Mouse (Mus musculus) hindbrain, postnatal 0 days (tissue): ENCODE data around the gene Ppp1r3d. TPM values are rescaled to one million over a fixed set of nuclear protein-coding genes. Genes with fewer than 3 reads are reported as not detected.

Experiments used
- ATAC-seq: fragments of 200-750 bp; cut with Nextera tagmentation; 2 replicates; pipeline ENCODE4 v1.8.0; 2017; ENCODE audit warnings: mild to moderate bottlenecking, moderate TSS enrichment, moderate library complexity
- DNase-seq: peaks from one replicate; pipeline ENCODE4 v3.0.0-alpha.2; 2015; ENCODE audit warnings: low spot score
- H3K27ac ChIP-seq: fragments of 300-500 bp; sonication (generic); 2 replicates; pipeline ENCODE4 v1.5.1; 2014; ENCODE audit warnings: mild to moderate bottlenecking
- H3K27me3 ChIP-seq: fragments of 300-500 bp; sonication (generic); 2 replicates; pipeline ENCODE4 v1.6.1; 2014; ENCODE audit warnings: low read length, mixed read lengths; ENCODE audit not compliant: insufficient read depth
- H3K36me3 ChIP-seq: fragments of 300-500 bp; sonication (generic); 2 replicates; pipeline ENCODE4 v1.6.1; 2014; ENCODE audit warnings: low read length, mixed read lengths; ENCODE audit not compliant: insufficient read depth
- H3K4me1 ChIP-seq: fragments of 300-500 bp; sonication (generic); 2 replicates; pipeline ENCODE4 v1.6.1; 2014; ENCODE audit warnings: antibody characterized with exemption, low read length, mixed read lengths; ENCODE audit not compliant: insufficient read depth
- H3K4me2 ChIP-seq: fragments of 300-500 bp; sonication (generic); 2 replicates; pipeline ENCODE4 v1.6.1; 2014; ENCODE audit warnings: low read depth, mild to moderate bottlenecking, low read length, moderate library complexity, mixed read lengths
- H3K4me3 ChIP-seq: fragments of 300-500 bp; sonication (generic); 2 replicates; pipeline ENCODE4 v1.5.1; 2014; ENCODE audit warnings: low read length
- H3K9ac ChIP-seq: fragments of 300-500 bp; sonication (generic); replicated peaks from 2 replicates; pipeline ENCODE4 v1.6.1; 2014; ENCODE audit warnings: mild to moderate bottlenecking, low read length, moderate library complexity, mixed read lengths
- H3K9me3 ChIP-seq: fragments of 300-500 bp; sonication (generic); 2 replicates; pipeline ENCODE4 v1.6.1; 2016; ENCODE audit warnings: low read length, mixed read lengths
- CTCF ChIP-seq: IDR thresholded peaks from 2 replicates; pipeline ENCODE4 v1.5.1; 2016; ENCODE audit warnings: antibody characterized with exemption, control low read depth, low read depth
- WGBS: fragments of 180-500 bp; shearing (Covaris S2); extraction: QIAGEN DNeasy Blood & Tissue Kit; methylation state at CpG from one replicate; pipeline ENCODE4 v1.1.7; 2014; 5-methylcytosine and 5-hydroxymethylcytosine counted together
- polyA plus RNA-seq: library from polyadenylated mRNA; unstranded; fragments of >200 nt; fragmentation: Nextera tagmentation; extraction: Ambion mirVana; gene quantifications from 2 replicates; pipeline ENCODE4 v1.2.1, GENCODE M21; 2015
- total RNA-seq: library from RNA; depleted of rRNA; stranded (reverse); fragments of >200 nt; gene quantifications from 2 replicates; pipeline ENCODE4 v1.2.3, GENCODE M21; 2014; rRNA removed

Ppp1r3d gene
- total and polyA plus RNA-seq, 2 experiments from 2014 or later: 6.6 to 17.0 TPM

DNA sequence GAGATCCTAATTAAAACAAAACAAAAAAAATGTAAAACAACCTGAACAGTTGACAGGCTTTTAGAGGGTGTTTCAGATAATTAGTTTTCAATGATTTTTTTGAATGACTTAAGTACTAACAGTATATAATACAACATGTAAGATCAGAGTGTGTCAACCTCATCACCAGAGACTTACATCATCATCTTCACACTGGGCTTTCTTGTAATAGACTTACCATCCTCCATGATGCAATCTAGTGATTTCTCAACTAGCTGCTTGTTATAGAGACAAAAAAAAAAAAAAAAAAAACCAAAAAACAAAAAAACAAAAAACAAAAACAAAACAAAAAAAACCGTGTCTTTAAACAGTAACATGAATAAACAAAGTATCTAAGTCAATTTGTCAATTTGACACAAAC lies 5.2 kb downstream of the Ppp1r3d start:
- Histone ChIP-seq H3K36me3 (no peaks in the 10 kb centered on the region), H3K9ac (no peak overlapping the region), H3K27ac (no peak overlapping the region), H3K9me3 (no peaks in the 10 kb centered on the region), H3K4me3 (no peak overlapping the region), H3K4me2 (no peak overlapping the region), H3K4me1 (peaks cover 12% of the 10 kb centered on the region; the same call in 1 of the 2 replicates), H3K27me3 (no peaks in the 10 kb centered on the region)
- no peak for TF ChIP-seq CTCF
- WGBS: 54% methylated on average over 1 of the region's 1 CpGs
- ATAC-seq: no peak
- no peak for DNase-seq

DNA sequence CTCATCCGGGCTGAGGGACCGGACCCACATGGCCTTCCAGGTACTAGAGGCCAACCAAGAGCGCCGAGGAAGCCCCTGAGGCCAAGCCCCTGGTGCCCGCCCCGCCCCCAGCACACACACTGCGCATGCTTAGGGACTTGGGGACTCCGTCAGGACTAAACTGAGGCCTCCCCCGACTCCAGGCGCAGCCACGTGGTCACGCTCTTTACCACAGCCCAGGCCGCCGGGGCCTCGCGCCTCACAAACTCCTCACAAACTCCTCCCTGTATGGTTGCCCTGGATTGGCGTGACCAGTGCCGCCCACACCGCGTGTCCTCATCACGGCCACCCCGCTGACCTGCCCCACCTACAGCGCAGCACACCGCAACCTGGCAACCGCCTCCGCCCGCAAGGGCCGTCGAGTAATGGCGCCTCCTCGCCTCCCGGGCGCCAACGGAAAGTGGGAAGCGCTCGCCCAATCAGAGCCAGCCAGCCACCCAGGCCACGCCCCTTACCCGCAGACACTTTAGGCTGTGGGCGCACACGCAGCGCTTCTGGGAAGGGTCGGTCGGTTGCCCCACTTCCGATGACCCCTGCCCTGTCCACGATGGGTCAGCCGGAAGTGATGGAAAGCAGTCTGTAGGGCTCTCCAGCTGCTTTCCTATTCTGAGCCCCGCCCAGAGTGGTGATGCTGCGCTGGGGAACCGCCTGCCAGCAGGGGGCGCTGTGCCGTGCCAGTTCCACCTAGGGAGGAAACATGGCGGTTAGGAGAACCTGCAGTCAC lies 7.0 kb downstream of the Ppp1r3d start, which contains the start of gene Sycp2:
Gene Sycp2, minus strand, starts transcription at position 633 of the 763 bp plus-strand sequence.
- TF ChIP-seq CTCF: peak; percentile 44; the same call in 1 of the 2 replicates
- Histone ChIP-seq H3K27me3 (no peaks in the 10 kb centered on the region), H3K9me3 (no peaks in the 10 kb centered on the region), H3K4me2 (no peak within 1 kb of the TSS), H3K36me3 (no peaks in the 10 kb centered on the region), H3K4me1 (no peaks in the 10 kb centered on the region), H3K27ac (no peak within 1 kb of the TSS), H3K9ac (no peak within 1 kb of the TSS), H3K4me3 (no peak within 1 kb of the TSS)
- ATAC-seq (peak; percentile 45; the same call in 1 of the 2 replicates), DNase-seq (no peak)
- WGBS: 87% methylated on average over 52 of the region's 52 CpGs

Other genes starting within 250 kb of the Ppp1r3d start
- 0.07 and 0.31 TPM in 2 replicates for gene Sycp2, start 6.8 kb downstream of the Ppp1r3d start, total RNA-seq
- gene Sycp2, start 6.8 kb downstream of the Ppp1r3d start, polyA plus RNA-seq: 0.26 and 0.43 TPM in 2 replicates
- gene Fam217b, start 52 bp upstream of the Ppp1r3d start, total RNA-seq: 20.0 and 25.9 TPM in 2 replicates
- gene Fam217b, start 52 bp upstream of the Ppp1r3d start, polyA plus RNA-seq: 20.8 and 24.8 TPM in 2 replicates
- gene Cdh26, start 16.1 kb upstream of the Ppp1r3d start, total RNA-seq: 0.14 and 0.42 TPM in 2 replicates
- gene Cdh26, start 16.1 kb upstream of the Ppp1r3d start, polyA plus RNA-seq: 0.37 and 0.38 TPM in 2 replicates